Mouse (Mus musculus): ENCODE results near the gene Nr4a2. TPM values are rescaled to one million over a fixed set of nuclear protein-coding genes. Genes with fewer than 3 reads are reported as not detected.

Gene Nr4a2
- polyA plus RNA-seq, 1 experiment from 2014 or later = 28.5 TPM

Other genes starting within 250 kb of the Nr4a2 start
- 28.5 and 31.2 TPM in 2 replicates for gene Gpd2, start 113.6 kb upstream of the Nr4a2 start, polyA plus RNA-seq (2015; fragmentation: Nextera tagmentation; extraction: Ambion mirVana)